Mouse (Mus musculus) liver, embryonic 14.5 days (tissue): ENCODE results near the gene Trappc3. TPM values are rescaled to one million over a fixed set of nuclear protein-coding genes. Genes with fewer than 3 reads are reported as not detected.

Source experiments
- ATAC-seq: fragments of 200-750 bp; cut with Nextera tagmentation; 2 replicates; pipeline ENCODE4 v1.8.0; 2017; ENCODE audit warnings: moderate number of reproducible peaks, mild to moderate bottlenecking, moderate library complexity; ENCODE audit not compliant: insufficient read depth
- DNase-seq, 3 experiments: peaks; one replicate each; pipeline ENCODE4 v3.0.0-alpha.2; 2012 to 2013; ENCODE audit warnings: low read depth in 3 of 3, low spot score in 3 of 3
- H3K27ac ChIP-seq: fragments of 300-500 bp; sonication (generic); 2 replicates; pipeline ENCODE4 v1.5.1; 2014; ENCODE audit warnings: moderate library complexity, mild to moderate bottlenecking, control low read depth, inconsistent platforms
- H3K27me3 ChIP-seq: fragments of 300-500 bp; sonication (generic); 2 replicates; pipeline ENCODE4 v1.6.1; 2014; ENCODE audit warnings: mild to moderate bottlenecking, low read length, moderate library complexity; ENCODE audit not compliant: control insufficient read depth, insufficient read depth
- H3K36me3 ChIP-seq: fragments of 300-500 bp; sonication (generic); replicated peaks from 2 replicates; pipeline ENCODE4 v1.6.1; 2014; ENCODE audit warnings: low read depth; ENCODE audit not compliant: control insufficient read depth, insufficient read depth
- H3K4me1 ChIP-seq, 2 experiments: fragments of 200-500 bp in 1 of 2; fragments of 300-500 bp in 1 of 2; sonication (generic) in 1 of 2; replicated peaks; 2 replicates each; pipeline ENCODE4 v1.6.1; 2012 to 2014; ENCODE audit warnings: antibody characterized with exemption in 1 of 2, inconsistent platforms in 1 of 2, low read length in 1 of 2; ENCODE audit not compliant: control insufficient read depth in 2 of 2, insufficient read depth in 2 of 2
- H3K4me2 ChIP-seq: fragments of 300-500 bp; sonication (generic); 2 replicates; pipeline ENCODE4 v1.6.1; 2014; ENCODE audit warnings: low read depth, mild to moderate bottlenecking, control low read depth, moderate library complexity
- H3K4me3 ChIP-seq, 2 experiments: fragments of 200-500 bp in 1 of 2; fragments of 300-500 bp in 1 of 2; sonication (generic) in 1 of 2; 2 replicates each; pipeline ENCODE4 v1.5.1; 2012 to 2014; ENCODE audit warnings: low read depth in 2 of 2, low read length in 2 of 2, mild to moderate bottlenecking in 2 of 2, control low read depth in 1 of 2, inconsistent platforms in 1 of 2, moderate library complexity in 1 of 2; ENCODE audit not compliant: insufficient read depth in 1 of 2
- H3K9ac ChIP-seq: fragments of 300-500 bp; sonication (generic); replicated peaks from 2 replicates; pipeline ENCODE4 v1.6.1; 2014; ENCODE audit warnings: mild to moderate bottlenecking, control low read depth, moderate library complexity
- H3K9me3 ChIP-seq: fragments of 300-500 bp; sonication (generic); 2 replicates; pipeline ENCODE4 v1.6.1; 2016; ENCODE audit warnings: low read length, mixed read lengths; ENCODE audit not compliant: control insufficient read depth
- CTCF ChIP-seq: IDR thresholded peaks from 2 replicates; pipeline ENCODE4 v1.5.1; 2016; ENCODE audit warnings: antibody characterized with exemption, low read depth, control low read depth
- EP300 ChIP-seq: IDR thresholded peaks from 2 replicates; pipeline ENCODE4 v1.6.1; 2016; ENCODE audit warnings: antibody characterized with exemption, low read depth
- WGBS: fragments of 180-500 bp; shearing (Covaris S2); extraction: QIAGEN DNeasy Blood & Tissue Kit; methylation state at CpG from one replicate; pipeline ENCODE4 v1.1.7; 2014; ENCODE audit not compliant: insufficient replicate concordance; 5-methylcytosine and 5-hydroxymethylcytosine counted together
- polyA plus RNA-seq, 2 experiments: library from polyadenylated mRNA; depleted of rRNA in 1 of 2; stranded (reverse) in 1 of 2; unstranded in 1 of 2; fragments of >200 nt; fragmentation: Nextera tagmentation in 1 of 2; extraction: Ambion mirVana in 1 of 2; gene quantifications; 2 replicates each; pipeline versions ENCODE4 v1.2.1 to v1.2.3; 2012 to 2014

Trappc3 gene
- polyA plus RNA-seq, 2 experiments: 8.8 to 23.4 TPM

DNA sequence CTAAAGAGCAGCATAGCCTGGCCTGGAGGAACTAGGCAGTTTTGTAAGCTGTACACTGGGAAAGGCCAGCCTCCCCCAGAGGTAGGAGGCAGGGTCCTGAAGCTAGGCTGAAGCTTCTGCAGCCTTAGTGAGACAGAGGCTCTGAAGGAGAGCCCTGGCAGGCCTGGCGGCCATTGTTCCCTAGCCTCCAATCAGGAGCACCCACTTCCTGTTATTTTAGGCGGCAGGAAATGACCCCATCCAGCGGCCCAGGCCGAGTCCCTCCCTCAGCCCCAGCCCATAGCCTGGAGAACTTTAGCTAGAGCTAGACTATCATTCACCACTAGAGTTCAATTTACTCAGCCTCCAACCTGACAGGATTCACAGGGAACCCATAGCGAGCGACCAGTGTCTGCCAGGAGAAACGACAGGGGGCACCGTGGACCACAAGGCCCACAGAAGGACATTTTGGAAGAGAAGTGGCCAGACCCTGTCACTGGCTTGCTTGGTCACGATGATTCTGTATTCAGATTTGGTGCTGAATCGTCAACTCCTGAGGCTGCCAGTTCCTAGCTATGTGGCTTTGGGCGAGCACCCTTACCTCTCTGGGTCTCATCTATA, 10.4 kb upstream of the Trappc3 start:
- H3K36me3 ChIP-seq: no peaks in the 10 kb centered on the region
- H3K4me2 ChIP-seq: peak overlapping the region; percentile 14; the same call in 1 of the 2 replicates
- H3K4me3 ChIP-seq: no peak overlapping the region
- no peaks in the 10 kb centered on the region for H3K9me3 ChIP-seq
- peaks cover 6% of the 10 kb centered on the region for H3K27me3 ChIP-seq
- H3K27ac ChIP-seq: no peak overlapping the region
- 30% methylated on average over 11 of the region's 11 CpGs for WGBS
- H3K4me1 ChIP-seq: peaks cover 2 to 4% of the 10 kb centered on the region in 2 experiments
- TF ChIP-seq EP300: no peak
- TF ChIP-seq CTCF: no peak
- no peak for ATAC-seq
- H3K9ac ChIP-seq: no peak overlapping the region
- no peak for DNase-seq

DNA sequence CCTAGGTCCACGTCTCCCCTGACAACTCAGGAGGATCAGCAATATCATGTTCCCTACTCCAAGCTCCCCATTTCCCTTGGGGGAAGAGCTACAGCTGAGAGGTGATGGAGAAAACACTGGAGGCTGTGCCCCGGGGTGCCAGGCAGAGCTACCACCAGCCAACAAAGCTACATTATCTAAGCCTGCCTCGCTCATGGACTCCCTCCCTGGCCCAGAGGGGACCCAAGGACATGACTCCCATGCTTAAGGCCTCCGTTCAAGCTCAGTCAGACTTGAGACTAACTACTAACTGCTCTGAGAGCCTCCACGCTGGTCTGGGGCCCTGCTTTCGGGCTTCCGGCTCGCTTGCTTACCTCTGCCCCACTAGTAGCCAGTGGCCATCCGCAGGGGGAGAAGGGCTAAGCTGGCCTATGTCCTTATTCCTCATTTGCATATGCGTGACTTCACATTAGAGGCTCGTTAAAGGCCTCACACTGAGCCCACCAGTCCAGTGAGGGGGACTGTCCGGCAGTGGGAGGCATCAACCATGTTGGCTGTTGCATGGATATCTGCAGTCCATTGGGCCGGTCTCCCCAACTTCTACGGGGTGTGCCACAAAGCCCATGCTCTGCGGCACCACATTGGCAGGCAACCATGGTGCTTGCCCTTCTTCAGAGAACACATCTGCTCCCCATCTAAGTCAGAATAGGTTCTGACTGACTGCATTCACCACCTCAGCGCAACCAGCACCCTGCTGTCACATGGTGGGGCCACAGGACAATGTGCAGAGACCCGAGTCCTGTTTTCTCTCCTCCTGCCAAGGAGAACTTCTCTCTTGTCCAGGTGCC, 9.5 kb upstream of the Trappc3 start:
- Histone ChIP-seq H3K4me3 (no peak overlapping the region), H3K9me3 (no peaks in the 10 kb centered on the region), H3K27ac (no peak overlapping the region), H3K9ac (no peak overlapping the region), H3K4me2 (peak overlapping the region; percentile 14; the same call in 1 of the 2 replicates), H3K27me3 (peaks cover 14% of the 10 kb centered on the region), H3K36me3 (no peaks in the 10 kb centered on the region), H3K4me1 (peaks cover 6 to 11% of the 10 kb centered on the region in 2 experiments)
- ATAC-seq (no peak), DNase-seq (no peak)
- 75% methylated on average over 17 of the region's 17 CpGs for WGBS
- TF ChIP-seq EP300 (no peak), CTCF (no peak)

- WGBS: 55% methylated on average over 14 of the region's 14 CpGs
- TF ChIP-seq CTCF (no peak), EP300 (no peak)
- DNase-seq (no peak), ATAC-seq (no peak)
- Histone ChIP-seq H3K4me1 (peaks cover 6 to 12% of the 10 kb centered on the region in 2 experiments), H3K9ac (no peak overlapping the region), H3K27me3 (peaks cover 19% of the 10 kb centered on the region), H3K36me3 (no peaks in the 10 kb centered on the region), H3K4me2 (peak overlapping the region; percentile 99), H3K4me3 (no peak overlapping the region), H3K9me3 (no peaks in the 10 kb centered on the region), H3K27ac (no peak overlapping the region)
Measured at GRCm38 (mm10) chr4:126253637-126254272, 8.4 kb upstream of the Trappc3 start.

GRCm38 (mm10) chr4:126254315-126255112, 7.6 kb upstream of the Trappc3 start:
- H3K27ac ChIP-seq: no peak overlapping the region
- WGBS: 43% methylated on average over 9 of the region's 9 CpGs

More at GRCm38 (mm10) chr4:126254315-126255112, 7.6 kb upstream of the Trappc3 start:
- DNase-seq (no peak), ATAC-seq (no peak)
- H3K9me3 ChIP-seq: no peaks in the 10 kb centered on the region
- peak overlapping the region; percentile 72 to 88 for H3K4me3 ChIP-seq
- H3K36me3 ChIP-seq: no peaks in the 10 kb centered on the region
- peaks cover 6 to 18% of the 10 kb centered on the region in 2 experiments for H3K4me1 ChIP-seq
- peaks cover 26% of the 10 kb centered on the region for H3K27me3 ChIP-seq
- H3K9ac ChIP-seq: no peak overlapping the region
- TF ChIP-seq CTCF (no peak), EP300 (no peak)
- peak overlapping the region; percentile 99 for H3K4me2 ChIP-seq
